Mouse (Mus musculus): ENCODE results near the gene Adcy1. TPM values are rescaled to one million over a fixed set of nuclear protein-coding genes. Genes with fewer than 3 reads are reported as not detected.

The Adcy1 gene
- polyA plus RNA-seq, 1 experiment from 2014 or later: 1.6 TPM

- Histone ChIP-seq H3K27ac (no peak overlapping the region), H3K36me3 (ENCODE audit: poor library complexity, severe bottlenecking) (no peaks in the 10 kb centered on the region), H3K4me1 (no peaks in the 10 kb centered on the region), H3K27me3 (no peaks in the 10 kb centered on the region), H3K4me2 (no peak overlapping the region), H3K4me3 (no peak overlapping the region), H3K9ac (no peak overlapping the region), H3K9me3 (replicated peaks) (no peaks in the 10 kb centered on the region)
- 83% methylated on average over 3 of the region's 3 CpGs for WGBS
- peak; percentile 5; the same call in 1 of the 2 replicates for ATAC-seq
Measured at GRCm38 (mm10) chr11:7073556-7073955, 10.3 kb downstream of the Adcy1 start.

DNA sequence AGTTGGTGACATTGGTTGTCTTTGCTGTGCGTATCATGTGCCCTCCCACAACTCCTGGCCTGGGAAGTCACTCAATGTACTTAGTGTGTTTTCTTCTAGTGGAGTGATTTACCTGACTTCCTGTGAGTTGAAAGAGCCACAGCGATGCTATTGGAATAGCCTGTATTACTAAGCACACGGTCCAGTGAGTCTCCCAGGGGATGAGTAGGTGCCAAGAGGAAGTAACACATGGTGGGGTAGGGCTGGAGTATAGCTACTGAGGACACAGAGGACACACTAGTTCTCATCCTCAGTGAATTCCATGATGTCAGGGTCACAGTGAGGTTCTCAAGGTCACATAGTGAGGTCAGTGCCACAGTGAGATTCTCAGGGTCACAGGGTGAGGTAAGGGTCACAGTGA, 13.2 kb downstream of the Adcy1 start:
- no peaks in the 10 kb centered on the region for H3K27me3 ChIP-seq
- H3K9ac ChIP-seq: no peak overlapping the region
- ATAC-seq: no peak
- no peak overlapping the region for H3K4me3 ChIP-seq
- no peaks in the 10 kb centered on the region for H3K4me1 ChIP-seq
- no peaks in the 10 kb centered on the region for H3K9me3 ChIP-seq (replicated peaks)
- no peak overlapping the region for H3K4me2 ChIP-seq
- H3K27ac ChIP-seq: no peak overlapping the region
- WGBS: 96% methylated on average over 3 of the region's 3 CpGs
- H3K36me3 ChIP-seq (ENCODE audit: poor library complexity, severe bottlenecking): no peaks in the 10 kb centered on the region

- Histone ChIP-seq H3K27ac (no peak overlapping the region), H3K4me2 (no peak overlapping the region), H3K9me3 (replicated peaks) (no peaks in the 10 kb centered on the region), H3K4me1 (no peaks in the 10 kb centered on the region), H3K9ac (no peak overlapping the region), H3K4me3 (no peak overlapping the region), H3K27me3 (no peaks in the 10 kb centered on the region), H3K36me3 (ENCODE audit: poor library complexity, severe bottlenecking) (no peaks in the 10 kb centered on the region)
- 96% methylated on average over 1 of the region's 1 CpGs for WGBS
- no peak for ATAC-seq
Measured at GRCm38 (mm10) chr11:7081893-7082292, 18.6 kb downstream of the Adcy1 start.

- Histone ChIP-seq H3K4me1 (no peaks in the 10 kb centered on the region), H3K36me3 (ENCODE audit: poor library complexity, severe bottlenecking) (no peaks in the 10 kb centered on the region), H3K27ac (no peak overlapping the region), H3K9me3 (replicated peaks) (no peaks in the 10 kb centered on the region), H3K27me3 (no peaks in the 10 kb centered on the region), H3K9ac (no peak overlapping the region), H3K4me2 (no peak overlapping the region), H3K4me3 (no peak overlapping the region)
- no peak for ATAC-seq
- WGBS: 100% methylated on average over 1 of the region's 1 CpGs
Measured at GRCm38 (mm10) chr11:7083911-7084310, 20.6 kb downstream of the Adcy1 start.

GRCm38 (mm10) chr11:7085184-7085583, 21.9 kb downstream of the Adcy1 start:
- no peaks in the 10 kb centered on the region for H3K27me3 ChIP-seq
- H3K4me1 ChIP-seq: no peaks in the 10 kb centered on the region
- H3K4me2 ChIP-seq: no peak overlapping the region
- H3K4me3 ChIP-seq: no peak overlapping the region
- no peak overlapping the region for H3K9ac ChIP-seq
- H3K36me3 ChIP-seq (ENCODE audit: poor library complexity, severe bottlenecking): no peaks in the 10 kb centered on the region
- no peak for ATAC-seq
- no peaks in the 10 kb centered on the region for H3K9me3 ChIP-seq (replicated peaks)
- 82% methylated on average over 5 of the region's 5 CpGs for WGBS
- H3K27ac ChIP-seq: no peak overlapping the region

GRCm38 (mm10) chr11:7091120-7091519, 27.8 kb downstream of the Adcy1 start:
- H3K9me3 ChIP-seq (replicated peaks): no peaks in the 10 kb centered on the region
- no peak overlapping the region for H3K27ac ChIP-seq
- no peak overlapping the region for H3K4me2 ChIP-seq
- ATAC-seq: no peak
- WGBS: 93% methylated on average over 5 of the region's 5 CpGs
- H3K36me3 ChIP-seq (ENCODE audit: poor library complexity, severe bottlenecking): no peaks in the 10 kb centered on the region
- no peaks in the 10 kb centered on the region for H3K27me3 ChIP-seq
- H3K4me1 ChIP-seq: no peaks in the 10 kb centered on the region
- H3K4me3 ChIP-seq: no peak overlapping the region
- no peak overlapping the region for H3K9ac ChIP-seq

DNA sequence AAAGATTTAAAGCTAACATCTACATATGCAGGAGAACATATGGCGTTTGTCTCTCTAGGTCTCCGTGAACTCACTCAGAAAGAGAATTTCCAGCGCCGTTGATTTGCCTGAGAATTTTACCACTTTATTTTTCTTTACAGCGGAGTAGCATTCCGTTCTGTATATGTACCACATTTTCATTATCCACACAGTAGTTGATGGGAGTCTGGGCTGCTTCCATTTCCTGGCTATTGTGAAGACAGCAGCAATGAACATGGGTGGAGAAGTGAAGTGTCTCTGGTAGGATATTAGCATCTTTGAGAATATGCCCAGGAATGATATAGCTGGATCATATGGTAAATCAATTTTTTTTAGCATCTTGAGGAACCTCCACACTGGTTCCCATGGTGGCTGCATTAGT, 31.6 kb downstream of the Adcy1 start:
- Histone ChIP-seq H3K9ac (no peak overlapping the region), H3K27me3 (no peaks in the 10 kb centered on the region), H3K4me2 (no peak overlapping the region), H3K36me3 (ENCODE audit: poor library complexity, severe bottlenecking) (no peaks in the 10 kb centered on the region), H3K4me1 (no peaks in the 10 kb centered on the region), H3K9me3 (replicated peaks) (no peaks in the 10 kb centered on the region), H3K27ac (no peak overlapping the region), H3K4me3 (no peak overlapping the region)
- ATAC-seq: no peak
- WGBS: 98% methylated on average over 6 of the region's 6 CpGs

GRCm38 (mm10) chr11:7101674-7102073, 38.4 kb downstream of the Adcy1 start:
- Histone ChIP-seq H3K9ac (no peak overlapping the region), H3K4me3 (no peak overlapping the region), H3K36me3 (ENCODE audit: poor library complexity, severe bottlenecking) (no peaks in the 10 kb centered on the region), H3K27ac (no peak overlapping the region), H3K9me3 (replicated peaks) (0 out of 2 replicates have a peak, but pooled peaks cover 4% of the 10 kb centered on the region), H3K4me2 (no peak overlapping the region), H3K4me1 (0 out of 2 replicates have a peak, but pooled peaks cover 4% of the 10 kb centered on the region), H3K27me3 (no peaks in the 10 kb centered on the region)
- 67% methylated on average over 6 of the region's 6 CpGs for WGBS
- no peak for ATAC-seq

DNA sequence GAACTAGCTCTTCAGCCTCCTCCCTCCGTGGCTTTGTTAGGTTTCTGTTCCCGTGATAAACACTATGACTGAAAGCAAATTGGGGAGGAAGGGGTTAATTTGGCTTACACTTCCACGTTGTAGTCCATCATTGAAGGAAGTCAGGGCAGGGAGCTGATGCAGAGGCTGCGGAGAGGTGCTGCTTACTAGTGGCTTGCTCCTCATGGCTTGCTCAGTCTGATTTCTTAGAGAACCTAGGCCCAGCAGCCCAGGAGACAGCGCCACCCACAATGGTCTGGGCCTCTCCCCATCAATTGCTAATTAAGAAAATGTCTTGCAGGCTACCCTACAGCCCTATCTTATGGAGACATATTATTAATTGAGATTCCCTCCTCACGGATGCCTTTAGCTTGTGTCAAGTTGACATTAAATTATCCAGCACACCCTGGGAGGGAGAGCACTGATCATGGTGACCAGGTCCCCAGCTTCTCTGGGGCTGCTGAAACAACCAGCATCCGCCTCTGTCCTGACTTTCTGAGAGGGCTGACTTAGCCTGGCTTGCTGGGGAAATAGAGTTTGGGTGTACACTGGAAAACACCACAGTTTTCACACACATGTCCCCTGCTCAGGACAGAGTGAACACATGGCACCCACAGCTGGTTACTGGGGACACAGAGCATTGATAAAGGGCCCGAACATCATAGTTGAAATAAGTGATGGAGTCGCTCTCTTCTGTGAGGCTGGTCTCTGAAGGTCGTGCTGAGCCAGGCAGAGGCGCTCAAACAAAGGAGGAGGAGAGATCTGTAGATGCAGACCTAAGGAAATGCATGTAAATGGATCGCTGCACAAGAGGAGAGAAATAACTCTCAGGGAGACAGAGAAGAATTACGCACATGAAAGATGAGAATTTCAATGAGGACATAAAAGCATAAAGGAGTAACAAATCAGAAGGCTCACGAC, 39.2 kb downstream of the Adcy1 start:
- no peak overlapping the region for H3K4me2 ChIP-seq
- WGBS: 62% methylated on average over 14 of the region's 14 CpGs
- H3K4me1 ChIP-seq: 0 out of 2 replicates have a peak, but pooled peaks cover 4% of the 10 kb centered on the region
- no peak overlapping the region for H3K27ac ChIP-seq
- H3K9ac ChIP-seq: no peak overlapping the region
- H3K36me3 ChIP-seq (ENCODE audit: poor library complexity, severe bottlenecking): no peaks in the 10 kb centered on the region
- no peaks in the 10 kb centered on the region for H3K27me3 ChIP-seq
- H3K4me3 ChIP-seq: no peak overlapping the region
- peak; percentile 24; the same call in 1 of the 2 replicates for ATAC-seq
- 0 out of 2 replicates have a peak, but pooled peaks cover 4% of the 10 kb centered on the region for H3K9me3 ChIP-seq (replicated peaks)

DNA sequence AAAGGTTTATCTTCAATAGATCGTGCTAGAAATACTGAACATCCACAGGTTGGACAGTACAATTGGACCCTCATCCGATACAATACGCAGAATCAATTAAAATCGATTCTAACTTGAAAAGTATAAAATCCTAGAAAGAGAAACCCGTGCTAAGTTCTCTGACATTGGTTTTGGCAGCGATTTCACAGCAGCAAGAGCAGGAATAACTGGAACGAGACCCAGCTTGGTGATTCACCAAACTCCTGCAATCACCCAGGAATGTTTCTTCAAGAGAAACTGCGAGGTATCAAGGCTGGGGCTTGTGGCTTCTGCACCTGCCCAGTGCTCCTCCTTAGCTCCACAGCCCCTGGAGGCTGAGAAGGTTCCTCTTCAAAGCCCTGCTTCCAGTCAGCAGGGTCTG, 42.0 kb downstream of the Adcy1 start:
- Histone ChIP-seq H3K9me3 (replicated peaks) (0 out of 2 replicates have a peak, but pooled peaks cover 4% of the 10 kb centered on the region), H3K9ac (no peak overlapping the region), H3K4me1 (0 out of 2 replicates have a peak, but pooled peaks cover 4% of the 10 kb centered on the region), H3K27ac (no peak overlapping the region), H3K4me2 (no peak overlapping the region), H3K36me3 (ENCODE audit: poor library complexity, severe bottlenecking) (no peaks in the 10 kb centered on the region), H3K4me3 (no peak overlapping the region), H3K27me3 (no peaks in the 10 kb centered on the region)
- WGBS: 90% methylated on average over 8 of the region's 8 CpGs
- ATAC-seq: no peak

DNA sequence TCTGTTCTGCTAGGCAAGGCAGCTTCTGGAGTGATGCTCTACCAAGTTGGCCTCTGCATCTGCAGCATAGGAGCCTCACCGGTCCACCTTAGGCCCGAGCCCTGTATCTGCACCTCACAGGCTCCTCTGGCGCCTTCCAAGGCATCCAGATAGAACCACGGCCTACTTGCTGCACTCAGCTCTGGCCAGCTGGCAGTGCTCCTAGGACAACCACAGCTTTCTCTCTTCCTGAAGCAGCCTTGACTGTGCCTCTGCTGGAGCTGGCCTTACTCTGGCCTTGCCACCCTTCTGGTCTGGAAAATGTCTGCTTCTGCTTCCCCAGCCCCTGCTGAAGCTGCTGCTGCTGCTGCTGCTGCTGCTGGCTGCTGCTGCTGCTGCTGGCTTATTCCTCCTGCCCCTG, 45.8 kb downstream of the Adcy1 start:
- Histone ChIP-seq H3K4me3 (no peak overlapping the region), H3K9ac (no peak overlapping the region), H3K27me3 (no peaks in the 10 kb centered on the region), H3K4me1 (0 out of 2 replicates have a peak, but pooled peaks cover 6% of the 10 kb centered on the region), H3K27ac (no peak overlapping the region), H3K9me3 (replicated peaks) (0 out of 2 replicates have a peak, but pooled peaks cover 4% of the 10 kb centered on the region), H3K4me2 (no peak overlapping the region), H3K36me3 (ENCODE audit: poor library complexity, severe bottlenecking) (no peaks in the 10 kb centered on the region)
- 90% methylated on average over 4 of the region's 4 CpGs for WGBS
- ATAC-seq: no peak

GRCm38 (mm10) chr11:7113046-7113445, 49.8 kb downstream of the Adcy1 start:
- 0 out of 2 replicates have a peak, but pooled peaks have one; percentile 19 for ATAC-seq
- no peak overlapping the region for H3K27ac ChIP-seq
- H3K27me3 ChIP-seq: no peaks in the 10 kb centered on the region

More at GRCm38 (mm10) chr11:7113046-7113445, 49.8 kb downstream of the Adcy1 start:
- H3K9me3 ChIP-seq (replicated peaks): no peaks in the 10 kb centered on the region
- 0 out of 2 replicates have a peak, but pooled peaks cover 6% of the 10 kb centered on the region for H3K4me1 ChIP-seq
- no peak overlapping the region for H3K4me3 ChIP-seq
- H3K9ac ChIP-seq: no peak overlapping the region
- no peaks in the 10 kb centered on the region for H3K36me3 ChIP-seq (ENCODE audit: poor library complexity, severe bottlenecking)
- 86% methylated on average over 4 of the region's 4 CpGs for WGBS
- H3K4me2 ChIP-seq: no peak overlapping the region
